7 mouse cellular contexts compared by ENCODE assay signal in the genomic region with DNA sequence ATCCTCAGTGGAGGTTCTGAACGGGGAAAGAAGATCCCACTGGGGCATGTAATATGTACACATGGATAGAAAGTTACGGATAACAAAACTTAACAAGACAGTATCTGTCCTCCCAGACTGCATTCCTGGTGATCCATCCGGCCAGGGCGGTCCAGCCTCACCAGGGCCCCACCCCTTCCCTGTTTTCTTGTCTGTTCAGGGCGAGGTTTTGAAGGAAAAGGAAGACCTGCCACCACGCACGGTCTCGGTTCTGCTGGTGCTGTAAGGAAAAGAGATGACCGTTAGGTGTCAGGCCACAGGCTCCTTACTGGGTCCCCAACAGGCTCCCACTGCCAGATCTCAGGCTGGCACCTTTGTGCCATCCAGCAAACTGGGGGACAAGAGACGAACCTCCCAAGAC. TPM values are rescaled to one million over a fixed set of nuclear protein-coding genes. Genes with fewer than 3 reads are reported as not detected.
DNase-seq lines count a peak whose midpoint lies in the region; ATAC-seq and TF ChIP-seq lines count a peak whose summit lies in the region.

No protein-coding gene starts in this region.

- TF ChIP-seq POLR2A in bone marrow, adult 2 months (IDR thresholded peaks at IDR 0.05; ENCODE audit: borderline replicate concordance, control insufficient read depth, low read depth, low read length), result no peak

- peaks cover 2% of the 10 kb centered on the region; the same call in 1 of the 2 replicates for H3K36me3 ChIP-seq in ES-E14 (ENCODE audit: control insufficient read depth, insufficient read depth, low read length, poor library complexity, severe bottlenecking)
- H3K36me3 ChIP-seq in hindbrain, embryonic 13.5 days, result no peaks in the 10 kb centered on the region
- peaks cover 7% of the 10 kb centered on the region; the same call in 1 of the 2 replicates for H3K36me3 ChIP-seq in limb, embryonic 15.5 days

- no peak for ATAC-seq in hindbrain, embryonic 13.5 days (ENCODE audit: low FRiP score)
- no peak for ATAC-seq in limb, embryonic 15.5 days (ENCODE audit: insufficient number of reproducible peaks, low FRiP score, low TSS enrichment, low read depth)

- no peak for TF ChIP-seq CTCF in bone marrow, adult 2 months (IDR thresholded peaks at IDR 0.05; ENCODE audit: control insufficient read depth, insufficient read depth, low read length)

- H3K4me1 ChIP-seq in ES-E14 (ENCODE audit: control insufficient read depth in 2 of 2, insufficient read depth in 2 of 2, low read length in 2 of 2, poor library complexity in 1 of 2), result peaks cover 12 to 34% of the 10 kb centered on the region in 2 experiments; a peak in 3 of 4 replicates
- peaks cover 1% of the 10 kb centered on the region; the same call in 1 of the 2 replicates for H3K4me1 ChIP-seq in bone marrow, adult 2 months (ENCODE audit: control insufficient read depth, insufficient read depth, low read length)
- H3K4me1 ChIP-seq in hindbrain, embryonic 13.5 days (replicated peaks), result peaks cover 59% of the 10 kb centered on the region
- H3K4me1 ChIP-seq in limb, embryonic 15.5 days, result peaks cover 67% of the 10 kb centered on the region

- H3K4me3 ChIP-seq in ES-E14 (ENCODE audit: insufficient read depth in 1 of 2, low read depth in 1 of 2, low read length in 2 of 2, poor library complexity in 1 of 2, severe bottlenecking in 1 of 2), result no peak overlapping the region
- no peak overlapping the region for H3K4me3 ChIP-seq in bone marrow, adult 2 months (replicated peaks; ENCODE audit: control insufficient read depth, low read depth, low read length)
- no peak overlapping the region for H3K4me3 ChIP-seq in hindbrain, embryonic 13.5 days
- H3K4me3 ChIP-seq in limb, embryonic 15.5 days, result no peak overlapping the region

- 69% methylated on average over 10 of the region's 10 CpGs for WGBS in bone marrow, adult 2 months
- WGBS in hindbrain, embryonic 13.5 days, result 28% methylated on average over 10 of the region's 10 CpGs
- WGBS in limb, embryonic 15.5 days, result 26% methylated on average over 10 of the region's 10 CpGs

- H3K9ac ChIP-seq in ES-E14 (ENCODE audit: insufficient read depth, low read depth, low read length, poor library complexity, severe bottlenecking), result peak overlapping the region; percentile 39; the same call in 1 of the 2 replicates
- H3K9ac ChIP-seq in hindbrain, embryonic 13.5 days, result peak overlapping the region; percentile 59
- no peak overlapping the region for H3K9ac ChIP-seq in limb, embryonic 15.5 days

- no peaks in the 10 kb centered on the region for H3K9me3 ChIP-seq in ES-E14 (ENCODE audit: control insufficient read depth, insufficient read depth, low read depth, low read length)
- no peaks in the 10 kb centered on the region for H3K9me3 ChIP-seq in hindbrain, embryonic 13.5 days
- H3K9me3 ChIP-seq in limb, embryonic 15.5 days, result no peaks in the 10 kb centered on the region

- H3K27me3 ChIP-seq in hindbrain, embryonic 13.5 days, result no peaks in the 10 kb centered on the region
- no peaks in the 10 kb centered on the region for H3K27me3 ChIP-seq in limb, embryonic 15.5 days

- in situ Hi-C loops in ES-E14 (cut with MboI; ENCODE audit: low sequenced_read_pairs in 2 of 2, unreplicated experiment in 2 of 2), result no loop called here

- H3K27ac ChIP-seq in ES-E14 (ENCODE audit: insufficient read depth, low read depth, low read length, poor library complexity, severe bottlenecking), result no peak overlapping the region
- 0 out of 2 replicates have a peak overlapping the region, but pooled peaks have one; percentile 8 for H3K27ac ChIP-seq in bone marrow, adult 2 months (ENCODE audit: control insufficient read depth, insufficient read depth, low read depth, low read length, poor library complexity)
- H3K27ac ChIP-seq in hindbrain, embryonic 13.5 days, result peak overlapping the region; percentile 84
- peak overlapping the region; percentile 80 for H3K27ac ChIP-seq in limb, embryonic 15.5 days

- no peak overlapping the region for H3K4me2 ChIP-seq in hindbrain, embryonic 13.5 days
- no peak overlapping the region for H3K4me2 ChIP-seq in limb, embryonic 15.5 days

- no peak for DNase-seq in ES-E14 (ENCODE audit: low read depth, low spot score)
- no peak for DNase-seq in ovary, postnatal 10 days (ENCODE audit: low spot score)
- no peak for DNase-seq in thymus, postnatal 14 days
- no peak for DNase-seq in Muller cell, postnatal 12 days (ENCODE audit: inconsistent ontology term)

TF ChIP-seq in ES-E14, 5 proteins besides CTCF, POLR2A, EP300 and RAD21:
- no peak for TF ChIP-seq MAFK (IDR thresholded peaks at IDR 0.05; ENCODE audit: insufficient read depth, low read depth, low read length)
- no peak for TF ChIP-seq CHD2 (IDR thresholded peaks at IDR 0.05; ENCODE audit: low read depth, low read length)
- no peak for TF ChIP-seq HCFC1 (IDR thresholded peaks at IDR 0.05; ENCODE audit: borderline replicate concordance, insufficient read depth, low read length)
- no peak for TF ChIP-seq ZC3H11A (IDR thresholded peaks at IDR 0.05; ENCODE audit: borderline replicate concordance, low read depth, low read length)
- no peak for TF ChIP-seq ZNF384 (IDR thresholded peaks at IDR 0.05; ENCODE audit: low read depth, low read length)

RNA-seq across cellular contexts. Expression of gene Bmf, which starts 17.1 kb away (rescaled TPM):
- total RNA-seq in ES-E14 (2012; rRNA removed), result 9.1 and 14.1 TPM in 2 replicates
- polyA plus RNA-seq in bone marrow, adult 2 months (2011; ENCODE audit: insufficient read depth, insufficient read length, low replicate concordance, missing spikeins), result 7.3 and 8.8 TPM in 2 replicates
- 4.7 and 5.3 TPM in 2 replicates for polyA plus RNA-seq in hindbrain, embryonic 13.5 days (2015; fragmentation: Nextera tagmentation; extraction: Ambion mirVana)
- polyA plus RNA-seq in limb, embryonic 15.5 days (2015; fragmentation: Nextera tagmentation; extraction: Ambion mirVana), result 3.8 and 5.9 TPM in 2 replicates

RNA-seq across cellular contexts. Expression of gene Srp14, which starts 52.9 kb away (rescaled TPM):
- 132 and 191 TPM in 2 replicates for total RNA-seq in ES-E14 (2012; rRNA removed)
- polyA plus RNA-seq in bone marrow, adult 2 months (2011; ENCODE audit: insufficient read depth, insufficient read length, low replicate concordance, missing spikeins), result 110 and 142 TPM in 2 replicates
- polyA plus RNA-seq in hindbrain, embryonic 13.5 days (2015; fragmentation: Nextera tagmentation; extraction: Ambion mirVana), result 362 and 376 TPM in 2 replicates
- polyA plus RNA-seq in limb, embryonic 15.5 days (2015; fragmentation: Nextera tagmentation; extraction: Ambion mirVana), result 235 and 240 TPM in 2 replicates
